Mouse (Mus musculus) midbrain, embryonic 11.5 days (tissue): ENCODE data around the gene Arid1a. TPM values are rescaled to one million over a fixed set of nuclear protein-coding genes. Genes with fewer than 3 reads are reported as not detected.
"Not testable (repeated sequence)": the region's sequence is repeated elsewhere in the genome, so short reads cannot be mapped to it uniquely, and the experiment has no call there.

Source experiments
- ATAC-seq: fragments of 200-750 bp; cut with Nextera tagmentation; 2 replicates; pipeline ENCODE4 v1.8.0; 2017; ENCODE audit warnings: moderate TSS enrichment, moderate library complexity; ENCODE audit not compliant: low FRiP score
- DNase-seq: peaks from one replicate; pipeline ENCODE4 v3.0.0; 2015; ENCODE audit warnings: low spot score; ENCODE audit errors: missing footprints
- H3K27ac ChIP-seq: fragments of 300-500 bp; sonication (generic); 2 replicates; pipeline ENCODE4 v1.5.1; 2014; ENCODE audit warnings: low read depth, low read length
- H3K27me3 ChIP-seq: fragments of 300-500 bp; sonication (generic); 2 replicates; pipeline ENCODE4 v1.6.1; 2014; ENCODE audit warnings: mild to moderate bottlenecking, low read length, moderate library complexity, mixed read lengths; ENCODE audit not compliant: control insufficient read depth, insufficient read depth
- H3K36me3 ChIP-seq: fragments of 300-500 bp; sonication (generic); 2 replicates; pipeline ENCODE4 v1.6.1; 2014; ENCODE audit warnings: mild to moderate bottlenecking, low read length, moderate library complexity, mixed read lengths; ENCODE audit not compliant: control insufficient read depth, insufficient read depth
- H3K4me1 ChIP-seq: fragments of 300-500 bp; sonication (generic); 2 replicates; pipeline ENCODE4 v1.6.1; 2014; ENCODE audit warnings: low read length; ENCODE audit not compliant: control insufficient read depth, insufficient read depth
- H3K4me2 ChIP-seq: fragments of 300-500 bp; sonication (generic); 2 replicates; pipeline ENCODE4 v1.6.1; 2014; ENCODE audit warnings: mild to moderate bottlenecking, moderate library complexity
- H3K4me3 ChIP-seq: fragments of 300-500 bp; sonication (generic); 2 replicates; pipeline ENCODE4 v1.5.1; 2014; ENCODE audit warnings: low read depth, low read length
- H3K9ac ChIP-seq: fragments of 300-500 bp; sonication (generic); 2 replicates; pipeline ENCODE4 v1.6.1; 2014; ENCODE audit warnings: low read length
- H3K9me3 ChIP-seq: fragments of 300-500 bp; sonication (generic); 2 replicates; pipeline ENCODE4 v1.6.1; 2016; ENCODE audit warnings: low read length; ENCODE audit not compliant: control insufficient read depth
- WGBS: fragments of 180-500 bp; shearing (Covaris S2); extraction: QIAGEN DNeasy Blood & Tissue Kit; methylation state at CpG from one replicate; pipeline ENCODE4 v1.1.7; 2014; 5-methylcytosine and 5-hydroxymethylcytosine counted together
- polyA plus RNA-seq: library from polyadenylated mRNA; unstranded; fragments of >200 nt; fragmentation: Nextera tagmentation; extraction: Ambion mirVana; gene quantifications from 2 replicates; pipeline ENCODE4 v1.2.1, GENCODE M21; 2014

The Arid1a gene
- polyA plus RNA-seq, 1 experiment from 2014 or later = 39.1 TPM

DNA sequence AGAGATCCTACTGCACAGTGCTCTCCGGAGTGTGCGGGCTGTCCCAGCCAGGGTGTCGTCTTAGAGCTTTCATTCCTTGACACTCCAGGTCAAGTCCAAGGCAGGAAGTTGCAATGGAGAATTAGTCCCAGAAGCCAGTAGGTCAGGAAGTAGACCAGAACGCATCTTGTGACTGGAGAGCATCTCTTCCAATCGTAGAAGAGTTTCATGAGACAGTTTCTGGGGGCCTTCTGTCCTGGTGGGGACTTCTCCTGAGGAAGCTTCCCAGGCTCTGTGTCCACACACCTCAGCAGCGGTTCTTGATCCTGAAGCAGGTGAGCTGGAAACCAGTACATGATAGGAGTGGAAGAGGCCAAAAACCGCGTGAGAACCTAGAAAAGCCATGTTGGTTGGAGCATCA lies 94.1 kb downstream of the Arid1a start:
- Histone ChIP-seq H3K9me3 (no peaks in the 10 kb centered on the region), H3K9ac (no peak overlapping the region), H3K27me3 (no peaks in the 10 kb centered on the region), H3K4me1 (peaks cover 14% of the 10 kb centered on the region), H3K36me3 (no peaks in the 10 kb centered on the region; the same call in 1 of the 2 replicates), H3K4me2 (no peak overlapping the region), H3K27ac (no peak overlapping the region), H3K4me3 (no peak overlapping the region)
- DNase-seq = peak; percentile 77
- 92% methylated on average over 8 of the region's 8 CpGs for WGBS
- no peak for ATAC-seq

DNA sequence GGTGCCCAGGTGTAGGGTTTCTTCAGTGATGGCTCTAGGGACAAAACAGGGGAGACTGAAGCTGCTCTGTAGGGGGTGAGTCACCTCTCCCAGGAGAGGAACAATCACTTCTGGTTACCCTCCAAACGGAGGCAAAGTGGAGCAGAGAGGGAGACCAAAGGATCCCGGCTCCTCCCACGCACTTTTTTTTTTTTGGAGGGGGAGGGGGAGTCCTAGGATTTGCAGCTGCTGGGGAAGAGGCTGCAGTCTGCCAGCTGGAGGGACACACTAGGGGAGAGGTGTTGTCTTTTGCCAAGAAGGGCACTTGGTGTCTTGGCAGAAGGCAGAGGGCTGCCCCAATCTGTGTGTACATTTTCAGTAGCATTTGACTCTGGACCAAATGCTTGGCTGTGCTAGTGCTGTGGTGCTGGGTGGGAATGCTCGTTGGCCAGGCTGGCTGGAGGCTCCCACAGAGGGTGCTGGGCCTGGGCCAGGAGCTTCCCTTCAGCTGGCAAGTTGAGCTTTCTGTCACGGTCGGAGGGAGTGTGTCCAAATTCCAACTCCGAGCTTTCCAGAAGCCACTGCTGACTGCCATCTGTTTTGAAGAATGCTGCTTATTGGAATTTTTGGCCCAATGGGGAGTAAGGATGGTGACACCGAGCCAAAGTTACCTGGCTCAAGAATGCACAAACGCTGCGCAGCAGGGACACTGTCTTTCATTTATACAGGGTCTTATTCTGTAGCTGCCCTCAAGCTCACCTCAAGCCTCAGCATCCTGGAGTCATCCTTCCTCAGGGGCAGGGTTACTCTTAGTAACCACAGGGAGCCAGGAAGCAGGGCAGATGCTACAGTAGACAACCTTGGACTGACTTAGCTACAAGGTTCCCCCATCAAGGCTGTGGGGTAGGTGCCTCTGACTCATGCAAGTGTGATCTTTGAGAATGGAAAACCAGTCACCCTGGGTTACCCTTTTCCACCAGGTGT lies 96.1 kb downstream of the Arid1a start:
- H3K4me1 ChIP-seq = peaks cover 14% of the 10 kb centered on the region
- H3K36me3 ChIP-seq = no peaks in the 10 kb centered on the region; the same call in 1 of the 2 replicates
- H3K9me3 ChIP-seq = no peaks in the 10 kb centered on the region
- ATAC-seq = no peak
- no peak overlapping the region; the same call in 1 of the 2 replicates for H3K27ac ChIP-seq
- H3K4me3 ChIP-seq = no peak overlapping the region
- 25% methylated on average over 10 of the region's 10 CpGs for WGBS
- no peaks in the 10 kb centered on the region for H3K27me3 ChIP-seq
- H3K4me2 ChIP-seq = no peak overlapping the region; the same call in 1 of the 2 replicates
- H3K9ac ChIP-seq = peak overlapping the region; percentile 1; the same call in 1 of the 2 replicates
- DNase-seq = peak; percentile 85

DNA sequence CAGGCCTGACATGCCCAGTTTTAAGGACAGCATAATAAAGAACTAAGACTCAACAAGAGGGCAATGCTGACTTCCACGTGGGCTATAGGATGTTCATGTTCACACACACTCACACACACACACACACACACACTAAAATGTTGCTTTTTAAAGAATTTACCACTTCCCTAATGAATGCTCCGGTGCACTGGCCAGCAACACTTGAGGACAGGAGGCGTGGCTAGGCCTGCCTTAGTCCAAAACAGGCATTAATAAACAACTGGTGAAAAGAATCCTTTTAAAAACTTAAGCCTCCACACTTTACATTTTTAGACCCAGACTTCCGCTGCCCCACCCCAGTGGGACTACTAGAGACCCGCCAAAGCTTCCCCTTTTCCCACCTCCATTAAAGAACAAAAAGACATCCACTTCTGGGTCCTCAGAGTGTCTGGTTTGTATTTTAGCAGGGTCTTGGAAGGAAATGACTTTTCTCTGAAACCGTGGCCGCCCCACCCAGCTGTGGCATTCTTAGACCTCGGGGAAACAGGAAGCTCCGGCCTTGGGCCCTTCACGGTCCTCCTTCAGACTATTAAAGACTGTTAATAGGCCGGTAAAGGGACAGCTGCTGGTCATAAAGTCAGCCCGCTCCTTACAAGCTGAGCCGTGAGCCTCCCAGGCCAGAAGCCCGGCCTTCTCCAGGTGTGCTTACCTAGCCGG lies 96.9 kb downstream of the Arid1a start:
- Histone ChIP-seq H3K9ac (peak overlapping the region; percentile 1; the same call in 1 of the 2 replicates), H3K4me3 (no peak overlapping the region), H3K4me2 (no peak overlapping the region; the same call in 1 of the 2 replicates)

DNA sequence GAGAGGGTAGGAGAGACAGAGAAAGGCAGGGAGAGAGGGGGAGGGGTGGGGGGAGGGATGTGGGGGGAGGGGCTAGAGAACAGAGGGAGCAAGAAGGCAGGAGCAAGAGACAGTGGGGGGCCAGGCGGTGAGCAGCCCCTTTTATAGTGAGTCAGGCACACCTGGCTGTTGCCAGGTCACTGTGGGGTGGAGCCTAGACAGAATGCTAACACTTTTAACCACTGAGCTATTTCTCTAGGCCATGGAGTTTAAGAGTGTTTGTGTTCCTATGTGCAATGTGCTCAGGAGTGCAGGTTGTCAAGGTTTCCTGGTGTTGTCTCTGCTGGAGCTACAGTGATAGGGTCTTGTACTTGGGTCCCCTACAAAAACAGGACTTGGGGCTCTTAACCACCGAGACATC lies 97.8 kb downstream of the Arid1a start:
- Histone ChIP-seq H3K9me3 (no peaks in the 10 kb centered on the region), H3K4me3 (no peak overlapping the region), H3K27me3 (no peaks in the 10 kb centered on the region), H3K4me1 (peaks cover 9% of the 10 kb centered on the region), H3K27ac (no peak overlapping the region), H3K9ac (no peak overlapping the region), H3K36me3 (no peaks in the 10 kb centered on the region; the same call in 1 of the 2 replicates), H3K4me2 (no peak overlapping the region)
- ATAC-seq (no peak), DNase-seq (no peak)
- 37% methylated on average over 2 of the region's 2 CpGs for WGBS

More for the DNA sequence above, 96.9 kb downstream of the Arid1a start:
- Histone ChIP-seq H3K27me3 (no peaks in the 10 kb centered on the region), H3K27ac (no peak overlapping the region; the same call in 1 of the 2 replicates), H3K4me1 (peaks cover 9% of the 10 kb centered on the region), H3K36me3 (no peaks in the 10 kb centered on the region; the same call in 1 of the 2 replicates), H3K9me3 (no peaks in the 10 kb centered on the region)
- ATAC-seq (no peak), DNase-seq (peak; percentile 82)
- WGBS = 16% methylated on average over 15 of the region's 15 CpGs

DNA sequence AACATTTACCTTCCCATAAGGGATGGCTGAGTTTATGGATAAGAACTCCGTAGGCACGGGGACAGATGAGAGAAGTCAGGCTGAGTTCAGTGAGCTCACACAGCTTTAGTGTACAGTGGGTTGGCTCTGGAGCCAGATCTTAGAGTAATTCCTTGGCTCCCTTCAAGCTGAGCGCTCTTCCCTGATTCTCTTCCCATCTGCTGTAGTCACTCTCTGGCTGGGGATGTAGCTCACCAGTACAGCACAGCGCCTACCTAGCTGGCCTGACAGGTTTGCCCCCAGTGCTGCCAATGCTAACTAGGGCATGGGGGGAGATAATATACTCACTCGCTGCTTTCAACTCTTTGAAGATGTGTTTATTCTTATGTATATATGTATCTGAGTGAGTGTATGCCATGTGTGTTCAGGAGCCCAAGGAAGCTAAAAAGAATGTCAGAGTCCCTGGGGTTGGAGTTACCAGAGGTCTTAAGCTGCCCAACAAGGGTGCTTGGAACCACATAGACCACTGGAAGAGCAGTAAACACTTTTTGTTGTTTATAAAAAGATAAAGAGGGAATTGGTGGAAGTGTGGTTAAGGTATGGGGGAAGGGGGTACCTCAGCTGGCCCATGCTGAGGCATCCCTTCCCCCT lies 98.6 kb downstream of the Arid1a start:
- H3K36me3 ChIP-seq = no peaks in the 10 kb centered on the region; the same call in 1 of the 2 replicates
- H3K9ac ChIP-seq = no peak overlapping the region
- DNase-seq = no peak
- no peaks in the 10 kb centered on the region for H3K27me3 ChIP-seq
- ATAC-seq = no peak
- H3K4me3 ChIP-seq = no peak overlapping the region
- peaks cover 9% of the 10 kb centered on the region for H3K4me1 ChIP-seq
- H3K9me3 ChIP-seq = no peaks in the 10 kb centered on the region
- no peak overlapping the region for H3K4me2 ChIP-seq
- no peak overlapping the region for H3K27ac ChIP-seq
- WGBS = 45% methylated on average over 5 of the region's 5 CpGs

- Histone ChIP-seq H3K4me1 (peaks cover 9% of the 10 kb centered on the region), H3K36me3 (no peaks in the 10 kb centered on the region), H3K27ac (no peak overlapping the region), H3K27me3 (no peaks in the 10 kb centered on the region), H3K9ac (no peak overlapping the region), H3K4me3 (no peak overlapping the region), H3K9me3 (no peaks in the 10 kb centered on the region), H3K4me2 (no peak overlapping the region)
- no peak for ATAC-seq
- no peak for DNase-seq
- WGBS = 18% methylated on average over 4 of the region's 4 CpGs
Observed at GRCm38 (mm10) chr4:133656997-133657396, 99.6 kb downstream of the Arid1a start.

- Histone ChIP-seq H3K4me2 (no peak overlapping the region), H3K4me1 (peaks cover 9% of the 10 kb centered on the region), H3K9ac (no peak overlapping the region), H3K4me3 (no peak overlapping the region), H3K9me3 (no peaks in the 10 kb centered on the region), H3K36me3 (no peaks in the 10 kb centered on the region), H3K27me3 (no peaks in the 10 kb centered on the region), H3K27ac (no peak overlapping the region)
- DNase-seq = no peak
- no peak for ATAC-seq
- WGBS = 50% methylated on average over 4 of the region's 4 CpGs
Observed at GRCm38 (mm10) chr4:133656294-133656693, 100.3 kb downstream of the Arid1a start.

DNA sequence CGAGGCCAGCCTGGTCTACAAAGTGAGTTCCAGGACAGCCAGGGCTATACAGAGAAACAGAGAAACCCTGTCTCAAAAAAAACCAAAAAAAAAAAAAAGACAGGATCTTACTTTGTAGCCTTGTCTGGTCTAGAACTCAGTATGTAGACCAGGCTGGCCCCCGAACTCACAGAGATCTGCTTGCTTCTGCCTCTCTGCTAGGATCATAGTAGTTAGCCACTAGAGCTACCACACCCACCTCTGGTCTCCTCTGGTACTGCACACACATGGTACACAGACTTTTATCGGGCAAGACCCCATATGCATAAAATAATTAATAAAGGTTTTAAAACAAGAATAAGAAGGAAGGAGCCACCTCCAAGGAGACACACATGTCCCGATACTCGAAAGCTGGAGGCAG lies 102.5 kb downstream of the Arid1a start:
- H3K9me3 ChIP-seq, H3K4me2 ChIP-seq, H3K27me3 ChIP-seq, H3K4me3 ChIP-seq, H3K36me3 ChIP-seq, DNase-seq, H3K27ac ChIP-seq, H3K4me1 ChIP-seq, H3K9ac ChIP-seq, ATAC-seq: not testable (repeated sequence)
- 97% methylated on average over 5 of the region's 5 CpGs for WGBS
